8 mouse cellular contexts compared by ENCODE assay signal in genomic region chr11:120227571-120228051, GRCm38 (mm10). TPM values are rescaled to one million over a fixed set of nuclear protein-coding genes. Genes with fewer than 3 reads are reported as not detected.
DNase-seq lines count a peak whose midpoint lies in the region; ATAC-seq and TF ChIP-seq lines count a peak whose summit lies in the region.

No protein-coding gene starts in this region.

- ATAC-seq in lung, embryonic 14.5 days (ENCODE audit: insufficient read depth) = no peak
- ATAC-seq in forebrain, embryonic 15.5 days (replicated peaks) = no peak
- ATAC-seq in hindbrain, postnatal 0 days = no peak
- no peak for ATAC-seq in midbrain, embryonic 14.5 days (ENCODE audit: low FRiP score, low TSS enrichment)

- peak overlapping the region; percentile 99; the same call in 1 of the 2 replicates for H3K9ac ChIP-seq in lung, embryonic 14.5 days
- no peak overlapping the region; the same call in 1 of the 2 replicates for H3K9ac ChIP-seq in forebrain, embryonic 15.5 days (replicated peaks)
- H3K9ac ChIP-seq in hindbrain, postnatal 0 days (replicated peaks; ENCODE audit: low read length) = 0 out of 2 replicates have a peak overlapping the region, but pooled peaks have one; percentile 6
- H3K9ac ChIP-seq in midbrain, embryonic 14.5 days (replicated peaks; ENCODE audit: low read length) = peak overlapping the region; percentile 99

- H3K4me1 ChIP-seq in lung, embryonic 14.5 days (ENCODE audit: insufficient read depth) = peaks cover 55% of the 10 kb centered on the region
- H3K4me1 ChIP-seq in forebrain, embryonic 15.5 days = peaks cover 76% of the 10 kb centered on the region
- H3K4me1 ChIP-seq in hindbrain, postnatal 0 days (ENCODE audit: insufficient read depth, low read length) = peaks cover 68% of the 10 kb centered on the region
- H3K4me1 ChIP-seq in midbrain, embryonic 14.5 days (ENCODE audit: control insufficient read depth, insufficient read depth, low read length) = peaks cover 74% of the 10 kb centered on the region

- WGBS in lung, embryonic 14.5 days = 31% methylated on average over 8 of the region's 8 CpGs
- WGBS in forebrain, embryonic 15.5 days = 42% methylated on average over 8 of the region's 8 CpGs
- 42% methylated on average over 8 of the region's 8 CpGs for WGBS in hindbrain, postnatal 0 days
- 13% methylated on average over 8 of the region's 8 CpGs for WGBS in midbrain, embryonic 14.5 days

- peak overlapping the region; percentile 96 for H3K27ac ChIP-seq in lung, embryonic 14.5 days (ENCODE audit: low read depth)
- peak overlapping the region; percentile 24 for H3K27ac ChIP-seq in forebrain, embryonic 15.5 days (replicated peaks)
- H3K27ac ChIP-seq in hindbrain, postnatal 0 days = peak overlapping the region; percentile 98; the same call in 1 of the 2 replicates
- peak overlapping the region; percentile 74; the same call in 1 of the 2 replicates for H3K27ac ChIP-seq in midbrain, embryonic 14.5 days (replicated peaks; ENCODE audit: low read depth, low read length)

- TF ChIP-seq CTCF in lung, embryonic 14.5 days (IDR thresholded peaks at IDR 0.05; ENCODE audit: low read depth) = no peak
- TF ChIP-seq CTCF in hindbrain, postnatal 0 days (IDR thresholded peaks at IDR 0.05; ENCODE audit: low read depth) = no peak

- H3K9me3 ChIP-seq in lung, embryonic 14.5 days (ENCODE audit: low read depth, low read length) = no peaks in the 10 kb centered on the region
- no peaks in the 10 kb centered on the region for H3K9me3 ChIP-seq in forebrain, embryonic 15.5 days
- H3K9me3 ChIP-seq in hindbrain, postnatal 0 days (ENCODE audit: low read length) = no peaks in the 10 kb centered on the region
- H3K9me3 ChIP-seq in midbrain, embryonic 14.5 days (ENCODE audit: control insufficient read depth, low read length) = no peaks in the 10 kb centered on the region

- peak; percentile 57 for DNase-seq in lung, embryonic 14.5 days
- DNase-seq in lung, postnatal 25 days (ENCODE audit: low spot score) = no peak
- DNase-seq in hindbrain, postnatal 0 days (ENCODE audit: low spot score) = no peak
- peak; percentile 49 for DNase-seq in midbrain, embryonic 14.5 days
- no peak for DNase-seq in natural killer cell, adult 2 months (ENCODE audit: low spot score in 2 of 2)
- no peak for DNase-seq in urinary bladder, postnatal 25 days (ENCODE audit: low spot score)
- no peak for DNase-seq in ovary, postnatal 10 days (ENCODE audit: low spot score)

- peaks cover 17% of the 10 kb centered on the region for H3K36me3 ChIP-seq in lung, embryonic 14.5 days (ENCODE audit: insufficient read depth)
- no peaks in the 10 kb centered on the region for H3K36me3 ChIP-seq in forebrain, embryonic 15.5 days
- no peaks in the 10 kb centered on the region for H3K36me3 ChIP-seq in hindbrain, postnatal 0 days (ENCODE audit: insufficient read depth, low read length)
- no peaks in the 10 kb centered on the region for H3K36me3 ChIP-seq in midbrain, embryonic 14.5 days (ENCODE audit: control insufficient read depth, insufficient read depth, low read length)

- H3K27me3 ChIP-seq in lung, embryonic 14.5 days (ENCODE audit: insufficient read depth, low read length) = no peaks in the 10 kb centered on the region
- no peaks in the 10 kb centered on the region for H3K27me3 ChIP-seq in forebrain, embryonic 15.5 days
- no peaks in the 10 kb centered on the region for H3K27me3 ChIP-seq in hindbrain, postnatal 0 days (ENCODE audit: insufficient read depth, low read length)
- H3K27me3 ChIP-seq in midbrain, embryonic 14.5 days (ENCODE audit: control insufficient read depth, insufficient read depth, low read length) = no peaks in the 10 kb centered on the region

- 0 out of 2 replicates have a peak overlapping the region, but pooled peaks have one; percentile 96 for H3K4me3 ChIP-seq in lung, embryonic 14.5 days (ENCODE audit: low read depth, low read length)
- H3K4me3 ChIP-seq in forebrain, embryonic 15.5 days = no peak overlapping the region
- no peak overlapping the region for H3K4me3 ChIP-seq in hindbrain, postnatal 0 days (ENCODE audit: low read length)
- H3K4me3 ChIP-seq in midbrain, embryonic 14.5 days (replicated peaks; ENCODE audit: low read depth, low read length) = peak overlapping the region; percentile 94

- H3K4me2 ChIP-seq in lung, embryonic 14.5 days = peak overlapping the region; percentile 99
- 0 out of 2 replicates have a peak overlapping the region, but pooled peaks have one; percentile 76 for H3K4me2 ChIP-seq in forebrain, embryonic 15.5 days (replicated peaks)
- peak overlapping the region; percentile 92; the same call in 1 of the 2 replicates for H3K4me2 ChIP-seq in hindbrain, postnatal 0 days (ENCODE audit: low read depth, low read length)
- H3K4me2 ChIP-seq in midbrain, embryonic 14.5 days (ENCODE audit: low read length) = peak overlapping the region; percentile 100

RNA-seq across cellular contexts. Expression of gene Bahcc1, which starts 5.1 kb away (rescaled TPM):
- polyA plus RNA-seq in lung, embryonic 14.5 days (2014; fragmentation: Nextera tagmentation; extraction: Ambion mirVana) = 14.3 and 15.6 TPM in 2 replicates
- 15.4 and 16.1 TPM in 2 replicates for polyA plus RNA-seq in forebrain, embryonic 15.5 days (2015; fragmentation: Nextera tagmentation; extraction: Ambion mirVana)
- 31.1 and 43.1 TPM in 2 replicates for total RNA-seq in hindbrain, postnatal 0 days (2014; rRNA removed)
- polyA plus RNA-seq in hindbrain, postnatal 0 days (2015; fragmentation: Nextera tagmentation; extraction: Ambion mirVana) = 8.8 and 9.1 TPM in 2 replicates
- 20.0 and 25.9 TPM in 2 replicates for polyA plus RNA-seq in midbrain, embryonic 14.5 days (2014; fragmentation: Nextera tagmentation; extraction: Ambion mirVana)

Comparison
In these comparisons a context has a peak if more than half of its experiments do, and no peak if none do; other contexts are left out.
1. DNase-seq: peak in lung, embryonic 14.5 days (single experiment) and midbrain, embryonic 14.5 days (single experiment); none in lung, postnatal 25 days (single experiment), hindbrain, postnatal 0 days (single experiment), natural killer cell, adult 2 months (0 of 2), urinary bladder, postnatal 25 days (single experiment) and ovary, postnatal 10 days (single experiment).
2. H3K27ac ChIP-seq: peak in every context shown above with its lines; median percentile 98 in hindbrain, postnatal 0 days; 96 in lung, embryonic 14.5 days; 74 in midbrain, embryonic 14.5 days; 24 in forebrain, embryonic 15.5 days.
3. H3K4me3 ChIP-seq: peak in lung, embryonic 14.5 days (single experiment) and midbrain, embryonic 14.5 days (single experiment); none in forebrain, embryonic 15.5 days (single experiment) and hindbrain, postnatal 0 days (single experiment).
4. Peak in every context shown above with its lines, with median percentiles within 50 percentile points of each other: H3K4me2 ChIP-seq.